Mouse (Mus musculus) midbrain, postnatal 0 days (tissue): ENCODE data around the gene Ralgapa2. TPM values are rescaled to one million over a fixed set of nuclear protein-coding genes. Genes with fewer than 3 reads are reported as not detected.

Experiments
- ATAC-seq: fragments of 200-750 bp; cut with Nextera tagmentation; 2 replicates; pipeline ENCODE4 v1.8.0; 2017; ENCODE audit warnings: moderate number of reproducible peaks, mild to moderate bottlenecking, moderate TSS enrichment, moderate library complexity; ENCODE audit not compliant: low FRiP score
- DNase-seq: peaks from one replicate; pipeline ENCODE4 v3.0.0-alpha.2; 2015; ENCODE audit warnings: low spot score
- H3K27ac ChIP-seq: fragments of 300-500 bp; sonication (generic); 2 replicates; pipeline ENCODE4 v1.5.1; 2014; ENCODE audit warnings: low read depth, mild to moderate bottlenecking, low read length, mixed read lengths
- H3K27me3 ChIP-seq: fragments of 300-500 bp; sonication (generic); 2 replicates; pipeline ENCODE4 v1.6.1; 2014; ENCODE audit warnings: low read length, control low read depth, mixed read lengths; ENCODE audit not compliant: insufficient read depth
- H3K36me3 ChIP-seq: fragments of 300-500 bp; sonication (generic); 2 replicates; pipeline ENCODE4 v1.6.1; 2014; ENCODE audit warnings: low read length, control low read depth, mixed read lengths; ENCODE audit not compliant: insufficient read depth
- H3K4me1 ChIP-seq: fragments of 300-500 bp; sonication (generic); 2 replicates; pipeline ENCODE4 v1.6.1; 2014; ENCODE audit warnings: mild to moderate bottlenecking, control low read depth, antibody characterized with exemption, low read length, mixed read lengths; ENCODE audit not compliant: insufficient read depth
- H3K4me2 ChIP-seq: fragments of 300-500 bp; sonication (generic); 2 replicates; pipeline ENCODE4 v1.6.1; 2014; ENCODE audit warnings: low read depth, mild to moderate bottlenecking, low read length, mixed read lengths; ENCODE audit not compliant: poor library complexity, severe bottlenecking
- H3K4me3 ChIP-seq: fragments of 300-500 bp; sonication (generic); 2 replicates; pipeline ENCODE4 v1.5.1; 2014; ENCODE audit warnings: low read depth, mild to moderate bottlenecking, low read length, moderate library complexity
- H3K9ac ChIP-seq: fragments of 300-500 bp; sonication (generic); replicated peaks from 2 replicates; pipeline ENCODE4 v1.6.1; 2014; ENCODE audit warnings: mild to moderate bottlenecking, low read length, moderate library complexity, mixed read lengths; ENCODE audit not compliant: poor library complexity, severe bottlenecking
- H3K9me3 ChIP-seq: fragments of 300-500 bp; sonication (generic); 2 replicates; pipeline ENCODE4 v1.6.1; 2016; ENCODE audit warnings: low read length, control low read depth
- CTCF ChIP-seq: IDR thresholded peaks from 2 replicates; pipeline ENCODE4 v1.5.1; 2016; ENCODE audit warnings: antibody characterized with exemption, mild to moderate bottlenecking
- WGBS: fragments of 180-500 bp; shearing (Covaris S2); extraction: QIAGEN DNeasy Blood & Tissue Kit; methylation state at CpG from one replicate; pipeline ENCODE4 v1.1.7; 2014; 5-methylcytosine and 5-hydroxymethylcytosine counted together
- polyA plus RNA-seq: library from polyadenylated mRNA; unstranded; fragments of >200 nt; fragmentation: Nextera tagmentation; extraction: Ambion mirVana; gene quantifications from 2 replicates; pipeline ENCODE4 v1.2.1, GENCODE M21; 2015
- total RNA-seq: library from RNA; depleted of rRNA; stranded (reverse); fragments of >200 nt; gene quantifications from 2 replicates; pipeline ENCODE4 v1.2.3, GENCODE M21; 2014

Gene Ralgapa2
- total and polyA plus RNA-seq, 2 experiments from 2014 or later = 8.5 to 26.5 TPM

DNA sequence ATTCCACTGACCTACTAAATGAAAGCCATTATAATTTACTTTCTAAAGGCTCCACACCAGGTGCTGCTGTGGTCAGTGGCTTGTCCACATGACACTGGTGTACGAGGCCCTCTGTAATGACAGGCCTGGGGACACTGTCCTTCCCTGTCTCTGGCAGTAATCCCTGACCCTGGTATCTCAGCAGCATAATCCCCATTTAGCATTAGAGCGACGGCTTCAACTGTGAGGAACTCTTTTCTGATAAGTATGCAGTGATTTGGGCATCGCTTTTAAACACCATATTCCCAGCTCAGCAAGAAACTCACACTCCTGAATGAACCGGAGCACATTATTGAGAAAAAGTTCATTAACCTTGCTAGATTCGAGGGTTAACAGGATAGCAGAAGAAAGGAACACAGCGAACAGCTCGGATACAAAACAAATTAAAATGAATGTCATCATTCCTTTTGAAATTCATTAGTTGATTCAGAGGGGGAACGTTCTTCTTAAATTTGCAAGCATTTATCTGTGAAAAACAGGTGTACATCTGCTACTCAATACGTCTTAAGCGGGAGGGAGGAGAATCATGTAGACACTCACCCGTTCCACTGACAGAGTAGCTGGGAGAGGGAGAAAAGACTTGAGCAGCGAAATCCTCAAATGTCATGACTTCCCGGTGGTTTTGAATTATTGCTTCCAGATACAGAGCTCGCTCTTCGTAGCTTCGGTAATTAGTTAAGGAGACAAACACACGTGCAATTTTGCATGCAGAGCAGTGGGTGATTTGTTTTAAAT, 252.2 kb downstream of the Ralgapa2 start:
- Histone ChIP-seq H3K9ac (0 out of 2 replicates have a peak overlapping the region, but pooled peaks have one; percentile 8), H3K9me3 (no peaks in the 10 kb centered on the region), H3K36me3 (no peaks in the 10 kb centered on the region), H3K4me3 (no peak overlapping the region), H3K27me3 (no peaks in the 10 kb centered on the region), H3K27ac (peak overlapping the region; percentile 33), H3K4me1 (no peaks in the 10 kb centered on the region), H3K4me2 (peak overlapping the region; percentile 22; the same call in 1 of the 2 replicates)
- DNase-seq = no peak
- ATAC-seq = no peak
- TF ChIP-seq CTCF = no peak
- WGBS = 28% methylated on average over 18 of the region's 18 CpGs

GRCm38 (mm10) chr2:146258736-146259469, 253.2 kb downstream of the Ralgapa2 start:
- Histone ChIP-seq H3K27me3 (no peaks in the 10 kb centered on the region), H3K4me2 (no peak overlapping the region), H3K9me3 (no peaks in the 10 kb centered on the region), H3K27ac (peak overlapping the region; percentile 44), H3K9ac (no peak overlapping the region), H3K4me1 (no peaks in the 10 kb centered on the region), H3K4me3 (no peak overlapping the region), H3K36me3 (no peaks in the 10 kb centered on the region)
- 17% methylated on average over 10 of the region's 10 CpGs for WGBS
- ATAC-seq = 0 out of 2 replicates have a peak, but pooled peaks have one; percentile 48
- DNase-seq = peak; percentile 62
- TF ChIP-seq CTCF = no peak

GRCm38 (mm10) chr2:146257609-146258008, 254.5 kb downstream of the Ralgapa2 start:
- no peak for TF ChIP-seq CTCF
- H3K4me3 ChIP-seq = no peak overlapping the region
- WGBS = 72% methylated on average over 3 of the region's 3 CpGs
- no peak overlapping the region for H3K4me2 ChIP-seq
- ATAC-seq (no peak), DNase-seq (no peak)
- H3K9me3 ChIP-seq = no peaks in the 10 kb centered on the region
- H3K9ac ChIP-seq = no peak overlapping the region
- no peaks in the 10 kb centered on the region for H3K4me1 ChIP-seq
- H3K27ac ChIP-seq = no peak overlapping the region
- H3K36me3 ChIP-seq = no peaks in the 10 kb centered on the region
- H3K27me3 ChIP-seq = no peaks in the 10 kb centered on the region

GRCm38 (mm10) chr2:146257037-146257436, 255.1 kb downstream of the Ralgapa2 start:
- H3K27me3 ChIP-seq = no peaks in the 10 kb centered on the region
- no peaks in the 10 kb centered on the region for H3K36me3 ChIP-seq
- DNase-seq = peak; percentile 76
- H3K4me2 ChIP-seq = no peak overlapping the region
- TF ChIP-seq CTCF = no peak
- no peak overlapping the region for H3K27ac ChIP-seq
- H3K9me3 ChIP-seq = no peaks in the 10 kb centered on the region
- WGBS = 25% methylated on average over 3 of the region's 3 CpGs
- H3K9ac ChIP-seq = no peak overlapping the region
- no peak for ATAC-seq
- no peaks in the 10 kb centered on the region for H3K4me1 ChIP-seq
- H3K4me3 ChIP-seq = no peak overlapping the region

GRCm38 (mm10) chr2:146256321-146256875, 255.7 kb downstream of the Ralgapa2 start:
- H3K4me1 ChIP-seq = no peaks in the 10 kb centered on the region
- 0 out of 2 replicates have a peak, but pooled peaks have one; percentile 53 for ATAC-seq
- no peaks in the 10 kb centered on the region for H3K36me3 ChIP-seq
- H3K27ac ChIP-seq = no peak overlapping the region
- H3K9ac ChIP-seq = no peak overlapping the region
- peak; percentile 78 for DNase-seq
- no peaks in the 10 kb centered on the region for H3K27me3 ChIP-seq
- H3K4me2 ChIP-seq = no peak overlapping the region
- H3K4me3 ChIP-seq = no peak overlapping the region
- peak; percentile 71 for TF ChIP-seq CTCF
- 41% methylated on average over 3 of the region's 3 CpGs for WGBS
- no peaks in the 10 kb centered on the region for H3K9me3 ChIP-seq
